11 mouse cellular contexts compared by ENCODE assay signal in the genomic region with DNA sequence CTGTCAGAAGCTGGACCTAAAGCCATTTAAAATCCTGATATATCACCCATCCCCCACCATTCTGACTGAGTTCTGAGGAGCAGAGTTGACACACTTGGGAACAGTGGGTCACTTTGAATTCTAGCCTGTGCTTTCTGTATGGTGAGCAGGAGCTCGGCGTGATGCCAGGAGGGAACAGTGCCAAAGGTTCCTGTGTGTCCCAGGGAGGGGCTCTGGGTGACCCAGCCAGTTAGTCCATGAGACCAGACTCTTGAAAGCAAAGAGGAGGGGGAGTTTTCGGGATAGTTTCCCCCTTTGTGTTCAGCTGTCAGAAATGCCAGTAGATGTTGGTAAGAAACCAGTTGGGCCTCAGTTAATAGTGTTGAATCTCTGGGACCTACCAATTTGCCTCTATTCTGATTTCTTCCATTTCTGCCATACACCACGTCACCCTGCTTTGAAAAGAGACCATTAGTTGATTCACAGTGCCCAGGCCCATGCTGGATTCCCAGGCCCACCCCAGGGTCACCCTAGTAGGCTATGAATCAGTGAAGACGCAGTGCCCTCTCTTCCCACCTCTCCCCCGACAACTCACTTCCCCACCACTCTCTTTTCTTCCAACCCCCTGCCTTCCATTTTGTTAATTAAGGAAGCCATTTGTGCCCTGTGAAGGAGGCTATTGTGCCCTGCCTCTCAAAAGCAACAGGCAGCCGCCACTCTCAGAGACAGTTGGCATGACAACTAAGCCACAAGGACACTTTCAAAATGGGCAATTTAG. TPM values are rescaled to one million over a fixed set of nuclear protein-coding genes. Genes with fewer than 3 reads are reported as not detected.
A peak's percentile ranks its signal among the peaks of the same experiment; 100 is the strongest.
DNase-seq lines count a peak whose midpoint lies in the region; ATAC-seq lines count a peak whose summit lies in the region.
"Had no signal": no experiment of that assay in that cellular context is flagged by ENCODE, and none has a peak within 500 bp of the region (broad histone marks: within the 10 kb centered on the region; RNA-seq: fewer than 3 reads in every experiment).

No protein-coding gene starts in this region.

- H3K4me1 ChIP-seq in embryonic facial prominence, embryonic 14.5 days (ENCODE audit: control insufficient read depth, insufficient read depth, low read length) = no peaks in the 10 kb centered on the region
- peaks cover 21% of the 10 kb centered on the region for H3K4me1 ChIP-seq in midbrain, embryonic 13.5 days (replicated peaks)
- H3K4me1 ChIP-seq in heart, embryonic 12.5 days (replicated peaks) = no peaks in the 10 kb centered on the region

- H3K9ac ChIP-seq in embryonic facial prominence, embryonic 14.5 days (ENCODE audit: low read depth, low read length) = no peak overlapping the region
- no peak overlapping the region for H3K9ac ChIP-seq in midbrain, embryonic 13.5 days (replicated peaks)
- H3K9ac ChIP-seq in heart, embryonic 12.5 days = no peak overlapping the region
- H3K9ac ChIP-seq: liver, embryonic 14.5 days had no signal

- H3K9me3 ChIP-seq in embryonic facial prominence, embryonic 14.5 days (ENCODE audit: control insufficient read depth, low read length) = no peaks in the 10 kb centered on the region
- no peaks in the 10 kb centered on the region for H3K9me3 ChIP-seq in midbrain, embryonic 13.5 days
- no peaks in the 10 kb centered on the region for H3K9me3 ChIP-seq in heart, embryonic 12.5 days (replicated peaks)

- ATAC-seq in embryonic facial prominence, embryonic 14.5 days (ENCODE audit: low read depth) = peak; percentile 60; the same call in 1 of the 2 replicates
- ATAC-seq in midbrain, embryonic 13.5 days = peak; percentile 91
- no peak for ATAC-seq in heart, embryonic 12.5 days (ENCODE audit: insufficient number of reproducible peaks, low FRiP score)
- no peak for ATAC-seq in CD4-positive, CD25-positive, alpha-beta regulatory T cell, adult 4 months

- H3K36me3 ChIP-seq in embryonic facial prominence, embryonic 14.5 days (ENCODE audit: control insufficient read depth, insufficient read depth, low read length) = no peaks in the 10 kb centered on the region
- H3K36me3 ChIP-seq in midbrain, embryonic 13.5 days = no peaks in the 10 kb centered on the region
- H3K36me3 ChIP-seq in heart, embryonic 12.5 days = no peaks in the 10 kb centered on the region

- H3K27ac ChIP-seq in embryonic facial prominence, embryonic 14.5 days (replicated peaks; ENCODE audit: low read depth, low read length) = no peak overlapping the region
- H3K27ac ChIP-seq in midbrain, embryonic 13.5 days = peak overlapping the region; percentile 64
- no peak overlapping the region for H3K27ac ChIP-seq in heart, embryonic 12.5 days (ENCODE audit: poor library complexity, severe bottlenecking)
- H3K27ac ChIP-seq: liver, embryonic 14.5 days had no signal

- H3K4me2 ChIP-seq in embryonic facial prominence, embryonic 14.5 days (ENCODE audit: low read depth, low read length) = no peak overlapping the region
- H3K4me2 ChIP-seq in midbrain, embryonic 13.5 days (replicated peaks) = 0 out of 2 replicates have a peak overlapping the region, but pooled peaks have one; percentile 2
- H3K4me2 ChIP-seq in heart, embryonic 12.5 days = no peak overlapping the region

- H3K27me3 ChIP-seq in embryonic facial prominence, embryonic 14.5 days (replicated peaks; ENCODE audit: control insufficient read depth, insufficient read depth, low read length) = no peaks in the 10 kb centered on the region
- no peaks in the 10 kb centered on the region for H3K27me3 ChIP-seq in midbrain, embryonic 13.5 days
- H3K27me3 ChIP-seq in heart, embryonic 12.5 days (replicated peaks) = no peaks in the 10 kb centered on the region

- 63% methylated on average over 7 of the region's 7 CpGs for WGBS in embryonic facial prominence, embryonic 14.5 days
- 16% methylated on average over 7 of the region's 7 CpGs for WGBS in midbrain, embryonic 13.5 days
- 78% methylated on average over 7 of the region's 7 CpGs for WGBS in heart, embryonic 12.5 days

- DNase-seq in kidney, postnatal 14 days = peak; percentile 18
- DNase-seq in kidney, adult 18-20 months = no peak
- peak; percentile 18 for DNase-seq in adrenal gland, postnatal 10 days
- DNase-seq in embryonic facial prominence, embryonic 14.5 days (ENCODE audit: low spot score) = peak; percentile 50
- no peak for DNase-seq in heart, adult 9 months (ENCODE audit: low spot score in 2 of 2)
- DNase-seq: cerebellum, postnatal 36 days had no signal

- H3K4me3 ChIP-seq in embryonic facial prominence, embryonic 14.5 days (ENCODE audit: low read depth, low read length) = no peak overlapping the region
- H3K4me3 ChIP-seq in midbrain, embryonic 13.5 days (replicated peaks) = no peak overlapping the region
- no peak overlapping the region for H3K4me3 ChIP-seq in heart, embryonic 12.5 days

RNA-seq across cellular contexts. Expression of a gene that starts 38.6 kb away (rescaled TPM):
- 100 to 1,000 TPM; 111 to 114 TPM for total RNA-seq in adrenal gland, postnatal 10 days (2021)
- 201 and 226 TPM in 2 replicates for polyA plus RNA-seq in embryonic facial prominence, embryonic 14.5 days (2014; fragmentation: Nextera tagmentation; extraction: Ambion mirVana)
- polyA plus RNA-seq in midbrain, embryonic 13.5 days (2015; fragmentation: Nextera tagmentation; extraction: Ambion mirVana) = 136 and 138 TPM in 2 replicates
- polyA plus RNA-seq in heart, embryonic 12.5 days (2016; fragmentation: Nextera tagmentation; extraction: Ambion mirVana) = 153 and 159 TPM in 2 replicates
- 10 to 100 TPM; 92.6 to 93.8 TPM for polyA plus RNA-seq in CD4-positive, CD25-positive, alpha-beta regulatory T cell, adult 4 months (2017; shearing (Covaris generic))

RNA-seq across cellular contexts. Expression of a gene that starts 39.0 kb away (rescaled TPM):
- 1 to 10 TPM in 1 of 2 experiments, under 1 TPM in 1; 0.48 to 1.4 TPM for total RNA-seq in adrenal gland, postnatal 10 days (2021)
- 2.4 and 3.7 TPM in 2 replicates for polyA plus RNA-seq in embryonic facial prominence, embryonic 14.5 days (2014; fragmentation: Nextera tagmentation; extraction: Ambion mirVana)
- polyA plus RNA-seq in midbrain, embryonic 13.5 days (2015; fragmentation: Nextera tagmentation; extraction: Ambion mirVana) = not detected in 2 replicates
- 0.31 and 0.33 TPM in 2 replicates for polyA plus RNA-seq in heart, embryonic 12.5 days (2016; fragmentation: Nextera tagmentation; extraction: Ambion mirVana)
- not detected for polyA plus RNA-seq in CD4-positive, CD25-positive, alpha-beta regulatory T cell, adult 4 months (2017; shearing (Covaris generic))
- total RNA-seq: MEL had no signal

Comparison
In these comparisons a context has a peak if more than half of its experiments do, and no peak if none do; other contexts are left out.
1. DNase-seq: peak in kidney, postnatal 14 days (single experiment), adrenal gland, postnatal 10 days (single experiment) and embryonic facial prominence, embryonic 14.5 days (single experiment); none in kidney, adult 18-20 months (single experiment) and heart, adult 9 months (0 of 2).
2. ATAC-seq: peak in embryonic facial prominence, embryonic 14.5 days (single experiment) and midbrain, embryonic 13.5 days (single experiment); none in heart, embryonic 12.5 days (single experiment) and CD4-positive, CD25-positive, alpha-beta regulatory T cell, adult 4 months (single experiment).